Mouse (Mus musculus): ENCODE results near the gene Klc1. TPM values are rescaled to one million over a fixed set of nuclear protein-coding genes. Genes with fewer than 3 reads are reported as not detected.

Gene Klc1
- total RNA-seq, 4 experiments from 2014 or later = 689 to 762 (median 731) TPM

DNA sequence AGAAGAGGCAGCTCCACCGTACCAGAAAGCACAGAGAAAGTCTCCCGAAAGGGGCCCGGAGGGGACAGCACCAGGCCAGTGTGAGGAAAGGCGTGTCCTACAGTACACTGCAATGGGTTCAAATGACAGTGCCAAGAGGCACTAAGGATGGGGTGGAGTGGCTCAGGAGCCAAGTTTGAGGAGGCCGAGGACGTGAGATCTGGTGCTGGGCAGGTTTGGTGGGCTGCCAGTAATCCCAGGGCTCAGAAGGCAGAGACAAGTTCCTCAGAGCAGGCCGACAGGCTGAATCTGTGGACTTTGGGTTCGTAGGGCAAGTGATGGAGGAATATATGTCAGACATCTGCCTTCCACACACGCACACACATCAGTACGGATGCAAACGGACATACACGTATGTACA, 54.0 kb downstream of the Klc1 start:
- DNase-seq (ENCODE audit: low spot score in 2 of 2) = no peak

- no peak for DNase-seq (ENCODE audit: low spot score in 2 of 2)
Measured at GRCm38 (mm10) chr12:111813111-111813765, 54.6 kb downstream of the Klc1 start.

DNA sequence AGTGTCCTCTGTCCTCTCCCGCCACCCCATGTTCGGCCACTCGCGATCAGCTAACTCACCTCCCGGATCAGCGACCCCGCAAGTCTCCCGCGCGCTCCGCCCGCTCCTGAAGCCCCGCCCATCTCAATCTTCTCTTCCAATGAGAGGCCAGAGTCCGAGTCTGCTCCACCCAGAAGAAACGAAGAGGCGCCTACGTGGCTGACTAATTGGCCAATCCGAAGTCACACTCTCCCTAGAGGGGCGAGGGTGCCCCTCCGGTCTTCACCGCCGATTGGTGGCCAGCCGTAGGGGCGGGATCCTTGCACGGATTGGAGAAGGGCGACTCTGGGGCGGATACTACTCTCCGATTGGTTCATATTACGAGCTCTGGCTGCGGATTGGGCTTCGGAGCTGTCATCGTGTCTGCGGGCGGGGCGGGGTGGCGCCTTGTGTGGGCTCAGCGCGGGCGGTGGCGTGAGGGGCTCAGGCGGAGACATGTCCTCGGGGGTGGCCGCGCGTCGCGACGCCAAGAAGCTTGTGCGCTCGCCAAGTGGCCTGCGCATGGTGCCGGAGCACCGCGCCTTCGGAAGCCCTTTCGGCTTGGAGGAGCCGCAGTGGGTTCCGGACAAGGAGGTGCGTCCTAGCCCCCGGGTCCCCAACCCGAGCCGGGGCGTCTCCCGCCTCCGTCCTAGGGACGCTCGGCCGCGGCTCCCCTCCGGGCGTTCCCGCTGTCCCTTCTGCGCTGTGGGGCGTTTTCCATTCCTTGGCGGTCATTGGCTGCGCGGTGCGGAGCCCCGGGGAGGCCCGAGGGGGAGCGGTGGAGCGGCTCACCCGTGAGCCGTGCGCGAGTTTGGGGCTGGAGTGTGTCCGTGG, 55.3 kb downstream of the Klc1 start, which contains the start of the genes Xrcc3 and Zfyve21:
Gene Xrcc3, minus strand, starts transcription at position 108 of the 852 bp plus-strand sequence.
Gene Zfyve21, plus strand, starts transcription at position 405 of the 852 bp plus-strand sequence.
- peak; percentile 87 to 99 for DNase-seq (ENCODE audit: low spot score in 2 of 2)

- no peak for DNase-seq (ENCODE audit: low spot score in 2 of 2)
Measured at GRCm38 (mm10) chr12:111814769-111815762, 56.4 kb downstream of the Klc1 start.

- DNase-seq (ENCODE audit: low spot score in 2 of 2) = peak in 1 of 2 experiments; percentile 77
Measured at GRCm38 (mm10) chr12:111816528-111816927, 57.9 kb downstream of the Klc1 start.

GRCm38 (mm10) chr12:111816967-111817366, 58.3 kb downstream of the Klc1 start:
- no peak for DNase-seq (ENCODE audit: low spot score in 2 of 2)

DNA sequence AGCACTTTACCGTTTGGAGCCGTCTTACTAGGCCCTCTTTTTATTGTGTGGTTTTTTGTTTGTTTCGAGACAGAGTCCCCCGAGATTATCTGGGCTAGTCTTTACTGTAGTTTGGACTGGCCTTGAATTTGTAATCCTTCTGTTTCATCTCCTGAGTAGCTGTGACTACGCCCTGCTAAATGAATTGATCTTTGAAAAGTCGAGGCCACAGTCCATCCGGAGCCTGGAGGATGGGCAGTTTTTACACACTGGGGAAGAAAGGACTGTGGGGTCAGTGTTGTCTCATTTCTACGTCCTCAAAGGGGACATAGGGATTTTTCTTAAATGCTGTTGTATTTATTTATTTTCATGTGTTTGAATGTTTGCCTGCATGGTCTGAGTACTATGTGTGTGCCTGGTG, 59.3 kb downstream of the Klc1 start:
- no peak for DNase-seq (ENCODE audit: low spot score in 2 of 2)

DNA sequence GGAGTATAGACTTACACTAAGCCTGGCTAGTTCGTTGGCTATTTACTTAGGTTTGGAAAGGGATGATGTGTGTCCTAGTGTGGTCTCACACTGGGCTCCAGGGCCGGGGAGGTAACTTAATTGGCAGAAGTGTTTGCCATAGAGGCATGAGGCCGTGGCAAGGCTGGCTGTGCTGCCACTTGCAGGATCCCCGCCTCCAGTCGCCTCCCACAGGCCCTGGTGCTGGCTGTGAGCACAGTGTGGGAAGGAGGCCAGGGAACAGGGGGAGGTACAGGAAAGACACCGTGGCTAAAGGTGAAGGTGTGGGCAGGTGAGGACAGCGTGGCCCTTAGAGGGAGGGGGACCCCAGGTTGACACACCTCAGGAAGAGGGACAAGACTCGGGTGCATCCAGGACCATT, 61.3 kb downstream of the Klc1 start:
- DNase-seq (ENCODE audit: low spot score in 2 of 2) = no peak

DNA sequence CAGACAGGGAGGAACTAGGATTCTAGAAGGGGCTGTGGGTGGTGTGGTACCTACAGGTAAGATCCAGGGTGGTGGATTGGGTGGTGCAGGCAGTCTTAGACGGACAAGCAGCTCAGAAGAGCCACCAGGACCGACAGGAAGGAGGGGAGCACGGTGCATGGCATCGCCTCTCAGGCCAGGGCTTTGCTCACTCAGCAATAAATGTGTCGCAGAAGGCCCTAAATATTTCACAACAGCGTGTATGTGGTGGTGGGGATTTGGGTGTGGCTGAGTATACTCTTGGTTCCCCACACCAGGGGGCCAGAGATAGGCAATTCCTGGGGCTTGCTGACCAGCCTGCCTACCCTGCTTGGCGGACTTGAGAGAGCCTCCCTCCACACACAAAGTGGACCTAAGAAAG, 62.1 kb downstream of the Klc1 start:
- no peak for DNase-seq (ENCODE audit: low spot score in 2 of 2)

- no peak for DNase-seq (ENCODE audit: low spot score in 2 of 2)
Measured at GRCm38 (mm10) chr12:111821931-111822330, 63.3 kb downstream of the Klc1 start.

GRCm38 (mm10) chr12:111827556-111827955, 68.9 kb downstream of the Klc1 start:
- no peak for DNase-seq (ENCODE audit: low spot score in 2 of 2)

DNA sequence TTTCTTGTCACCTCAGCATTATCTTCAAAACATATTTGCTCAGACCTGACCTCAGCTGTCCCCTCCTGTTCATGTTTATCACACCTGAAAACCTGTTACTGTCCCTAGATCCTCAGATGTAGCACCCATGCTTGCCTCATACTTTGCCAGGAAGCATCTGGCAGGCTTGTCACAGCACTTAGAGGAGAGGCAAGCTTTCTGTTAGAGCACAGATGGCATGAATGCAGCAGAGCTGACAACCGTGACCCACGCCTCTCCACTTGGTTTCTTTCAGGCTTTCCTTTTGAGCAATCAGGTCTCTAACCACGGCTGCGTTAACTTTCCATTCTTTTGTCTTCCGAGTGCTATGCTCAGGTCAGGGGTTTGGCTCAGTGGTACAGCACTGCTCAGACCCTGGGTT, 70.8 kb downstream of the Klc1 start:
- no peak for DNase-seq (ENCODE audit: low spot score in 2 of 2)

GRCm38 (mm10) chr12:111829954-111830353, 71.3 kb downstream of the Klc1 start:
- DNase-seq (ENCODE audit: low spot score in 2 of 2) = no peak

DNA sequence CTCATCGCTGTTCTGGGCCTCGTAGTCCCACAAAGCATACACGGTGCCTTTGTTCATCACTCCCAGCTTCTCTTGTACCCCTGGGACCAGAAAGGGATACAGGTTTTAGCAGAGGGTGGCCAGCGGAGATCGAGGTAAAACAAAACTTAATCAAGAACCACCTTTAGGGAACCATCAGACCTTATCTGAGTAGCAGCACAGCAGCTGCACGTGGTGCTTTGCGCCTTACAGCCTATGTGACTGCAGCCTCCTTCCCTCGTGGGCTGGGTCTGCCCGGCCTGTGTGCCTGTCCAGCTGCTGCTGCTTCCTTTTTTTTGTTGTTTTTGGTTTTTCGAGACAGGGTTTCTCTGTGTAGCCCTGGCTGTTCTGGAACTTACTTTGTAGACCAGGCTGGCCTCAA, 71.7 kb downstream of the Klc1 start:
- DNase-seq (ENCODE audit: low spot score in 2 of 2) = no peak

GRCm38 (mm10) chr12:111832643-111833042, 74.0 kb downstream of the Klc1 start:
- DNase-seq (ENCODE audit: low spot score in 2 of 2) = no peak

- no peak for DNase-seq (ENCODE audit: low spot score in 2 of 2)
Measured at GRCm38 (mm10) chr12:111833457-111833856, 74.8 kb downstream of the Klc1 start.

DNA sequence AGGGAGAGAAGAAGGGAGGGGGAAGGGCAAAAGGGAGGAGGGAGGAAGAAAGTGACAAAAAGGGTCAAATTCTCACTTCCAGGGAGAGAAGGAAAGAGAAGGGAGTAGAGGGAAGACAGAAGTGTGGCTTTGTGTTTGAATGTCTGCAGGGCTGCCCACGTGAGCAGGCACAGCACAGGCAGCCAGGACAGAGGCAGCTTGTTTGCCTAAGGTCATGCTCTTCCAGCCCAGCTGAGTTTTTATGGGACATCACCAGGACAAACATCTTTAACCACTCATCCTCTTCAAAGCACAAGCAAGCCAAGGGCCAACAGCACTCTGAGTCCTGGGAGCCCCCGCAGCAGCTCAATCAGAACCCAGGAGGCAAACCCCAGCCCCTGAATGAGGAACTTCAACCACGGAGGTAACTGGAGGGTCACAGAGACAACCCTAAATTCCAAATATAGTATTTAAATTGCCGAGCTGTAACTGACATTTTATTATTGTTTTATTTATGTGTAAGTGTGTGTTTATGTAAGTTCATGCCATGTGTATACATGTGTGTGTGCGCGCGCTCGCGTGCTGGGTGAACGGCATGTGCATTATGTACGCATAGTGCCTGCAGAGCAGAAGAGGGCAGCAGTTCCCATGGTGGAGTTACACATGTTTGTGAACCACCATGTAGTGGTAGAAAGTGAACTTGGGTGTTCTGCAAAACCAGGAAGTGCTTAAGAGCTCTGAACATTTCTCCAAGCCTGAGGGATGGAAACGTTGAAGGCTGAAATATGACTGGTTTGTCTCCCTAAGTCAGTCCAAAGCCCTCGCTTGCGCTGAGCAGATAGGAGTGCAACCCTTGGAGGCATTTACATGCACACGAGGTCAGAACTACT, 84.2 kb downstream of the Klc1 start:
- no peak for DNase-seq (ENCODE audit: low spot score in 2 of 2)

- no peak for DNase-seq (ENCODE audit: low spot score in 2 of 2)
Measured at GRCm38 (mm10) chr12:111843470-111843869, 84.8 kb downstream of the Klc1 start.

DNA sequence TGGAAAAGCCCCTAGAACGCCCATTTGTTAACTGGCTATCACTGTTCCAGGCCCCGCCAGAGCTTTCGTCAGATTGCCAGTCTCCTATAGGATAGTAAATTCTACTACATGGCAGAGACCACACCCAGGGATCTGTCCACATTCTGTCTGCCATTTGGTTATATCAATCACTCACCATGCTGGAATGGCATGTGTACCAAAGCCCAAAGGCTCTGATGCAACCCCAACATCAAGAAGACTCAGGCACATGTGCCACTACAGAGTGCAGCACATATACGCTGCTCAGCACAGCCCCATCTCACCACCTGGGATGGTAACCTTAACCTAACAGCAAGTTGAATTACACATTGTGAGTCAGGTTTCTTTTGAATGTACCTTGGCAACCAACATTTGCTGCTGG, 87.3 kb downstream of the Klc1 start:
- DNase-seq (ENCODE audit: low spot score in 2 of 2) = no peak

DNA sequence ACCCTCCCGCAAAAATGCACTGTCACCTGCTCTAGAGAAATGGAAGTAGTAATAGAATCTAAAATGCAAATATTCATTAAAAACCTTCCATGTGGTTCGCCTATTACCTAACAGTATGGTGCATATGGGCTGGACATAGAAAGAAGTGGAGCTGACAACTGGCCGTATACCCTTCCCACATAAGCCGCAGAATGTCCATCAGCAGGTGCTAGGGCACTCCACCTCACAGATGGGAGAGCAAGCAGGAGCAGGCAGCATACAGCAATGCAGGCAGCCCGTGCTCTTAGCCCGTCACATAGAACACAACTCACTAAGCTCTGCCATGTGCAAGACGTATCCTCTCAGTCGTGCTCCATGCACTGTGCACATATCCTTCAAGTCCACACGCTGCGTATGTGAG, 88.2 kb downstream of the Klc1 start:
- DNase-seq (ENCODE audit: low spot score in 2 of 2) = no peak
